Mouse (Mus musculus): ENCODE data around the gene Zdhhc22. TPM values are rescaled to one million over a fixed set of nuclear protein-coding genes. Genes with fewer than 3 reads are reported as not detected.
A peak's percentile ranks its signal among the peaks of the same experiment; 100 is the strongest.

The Zdhhc22 gene
- polyA plus RNA-seq, 1 experiment from 2014 or later: not detected

- Histone ChIP-seq H3K9me3 (replicated peaks; ENCODE audit: control insufficient read depth, low read length) (no peaks in the 10 kb centered on the region), H3K36me3 (ENCODE audit: control insufficient read depth, insufficient read depth, low read length) (peaks cover 6% of the 10 kb centered on the region), H3K27me3 (ENCODE audit: control insufficient read depth, insufficient read depth, low read length) (no peaks in the 10 kb centered on the region), H3K9ac (ENCODE audit: low read depth, low read length) (no peak overlapping the region), H3K27ac (ENCODE audit: low read depth, low read length) (no peak overlapping the region), H3K4me3 (ENCODE audit: low read depth, low read length) (no peak overlapping the region), H3K4me2 (no peak overlapping the region), H3K4me1 (ENCODE audit: control insufficient read depth, insufficient read depth, low read length) (peaks cover 28% of the 10 kb centered on the region)
- 83% methylated on average over 3 of the region's 3 CpGs for WGBS (ENCODE audit: insufficient replicate concordance)
- ATAC-seq (replicated peaks; ENCODE audit: insufficient number of reproducible peaks, low FRiP score, low TSS enrichment): no peak
These were observed 39.3 kb downstream of the Zdhhc22 start for GRCm38 (mm10) chr12:86950961-86951360.

GRCm38 (mm10) chr12:86950161-86950960 lies 39.9 kb downstream of the Zdhhc22 start:
- peak overlapping the region; percentile 11; the same call in 1 of the 2 replicates for H3K4me2 ChIP-seq
- H3K27me3 ChIP-seq (ENCODE audit: control insufficient read depth, insufficient read depth, low read length): no peaks in the 10 kb centered on the region
- H3K27ac ChIP-seq (ENCODE audit: low read depth, low read length): no peak overlapping the region
- ATAC-seq (replicated peaks; ENCODE audit: insufficient number of reproducible peaks, low FRiP score, low TSS enrichment): no peak
- no peaks in the 10 kb centered on the region for H3K9me3 ChIP-seq (replicated peaks; ENCODE audit: control insufficient read depth, low read length)
- H3K4me3 ChIP-seq (ENCODE audit: low read depth, low read length): no peak overlapping the region
- no peak overlapping the region for H3K9ac ChIP-seq (ENCODE audit: low read depth, low read length)
- peaks cover 22% of the 10 kb centered on the region for H3K4me1 ChIP-seq (ENCODE audit: control insufficient read depth, insufficient read depth, low read length)
- H3K36me3 ChIP-seq (ENCODE audit: control insufficient read depth, insufficient read depth, low read length): peaks cover 6% of the 10 kb centered on the region; the same call in 1 of the 2 replicates
- WGBS (ENCODE audit: insufficient replicate concordance): 81% methylated on average over 16 of the region's 16 CpGs

- Histone ChIP-seq H3K27me3 (ENCODE audit: control insufficient read depth, insufficient read depth, low read length) (no peaks in the 10 kb centered on the region), H3K4me1 (ENCODE audit: control insufficient read depth, insufficient read depth, low read length) (peaks cover 22% of the 10 kb centered on the region), H3K27ac (ENCODE audit: low read depth, low read length) (peak overlapping the region; percentile 55; the same call in 1 of the 2 replicates), H3K9ac (ENCODE audit: low read depth, low read length) (0 out of 2 replicates have a peak overlapping the region, but pooled peaks have one; percentile 10), H3K9me3 (replicated peaks; ENCODE audit: control insufficient read depth, low read length) (no peaks in the 10 kb centered on the region), H3K4me3 (ENCODE audit: low read depth, low read length) (no peak overlapping the region), H3K4me2 (no peak overlapping the region), H3K36me3 (ENCODE audit: control insufficient read depth, insufficient read depth, low read length) (peaks cover 6% of the 10 kb centered on the region; the same call in 1 of the 2 replicates)
- ATAC-seq (replicated peaks; ENCODE audit: insufficient number of reproducible peaks, low FRiP score, low TSS enrichment): no peak
- 82% methylated on average over 9 of the region's 9 CpGs for WGBS (ENCODE audit: insufficient replicate concordance)
These were observed 40.7 kb downstream of the Zdhhc22 start for GRCm38 (mm10) chr12:86949501-86949900.

- Histone ChIP-seq H3K4me3 (ENCODE audit: low read depth, low read length) (peak overlapping the region; percentile 60; the same call in 1 of the 2 replicates), H3K27ac (ENCODE audit: low read depth, low read length) (peak overlapping the region; percentile 99; the same call in 1 of the 2 replicates), H3K36me3 (ENCODE audit: control insufficient read depth, insufficient read depth, low read length) (peaks cover 3% of the 10 kb centered on the region; the same call in 1 of the 2 replicates), H3K9me3 (replicated peaks; ENCODE audit: control insufficient read depth, low read length) (no peaks in the 10 kb centered on the region), H3K4me1 (ENCODE audit: control insufficient read depth, insufficient read depth, low read length) (peaks cover 22% of the 10 kb centered on the region), H3K9ac (ENCODE audit: low read depth, low read length) (no peak overlapping the region), H3K4me2 (peak overlapping the region; percentile 93), H3K27me3 (ENCODE audit: control insufficient read depth, insufficient read depth, low read length) (no peaks in the 10 kb centered on the region)
- ATAC-seq (replicated peaks; ENCODE audit: insufficient number of reproducible peaks, low FRiP score, low TSS enrichment): no peak
- 41% methylated on average over 6 of the region's 6 CpGs for WGBS (ENCODE audit: insufficient replicate concordance)
These were observed 41.6 kb downstream of the Zdhhc22 start for GRCm38 (mm10) chr12:86948627-86949026.

GRCm38 (mm10) chr12:86947681-86948401 lies 42.4 kb downstream of the Zdhhc22 start:
- Histone ChIP-seq H3K27me3 (ENCODE audit: control insufficient read depth, insufficient read depth, low read length) (no peaks in the 10 kb centered on the region), H3K27ac (ENCODE audit: low read depth, low read length) (peak overlapping the region; percentile 99), H3K4me3 (ENCODE audit: low read depth, low read length) (peak overlapping the region; percentile 60), H3K4me2 (peak overlapping the region; percentile 93), H3K36me3 (ENCODE audit: control insufficient read depth, insufficient read depth, low read length) (peaks cover 1% of the 10 kb centered on the region; the same call in 1 of the 2 replicates), H3K9ac (ENCODE audit: low read depth, low read length) (peak overlapping the region; percentile 88), H3K4me1 (ENCODE audit: control insufficient read depth, insufficient read depth, low read length) (peaks cover 22% of the 10 kb centered on the region), H3K9me3 (replicated peaks; ENCODE audit: control insufficient read depth, low read length) (no peaks in the 10 kb centered on the region)
- WGBS (ENCODE audit: insufficient replicate concordance): 22% methylated on average over 26 of the region's 26 CpGs
- peak; percentile 29; the same call in 1 of the 2 replicates for ATAC-seq (replicated peaks; ENCODE audit: insufficient number of reproducible peaks, low FRiP score, low TSS enrichment)

GRCm38 (mm10) chr12:86946862-86947574 lies 43.2 kb downstream of the Zdhhc22 start, which contains the start of gene Cipc:
TSS of gene Cipc (plus strand) at chr12:86947043.
- WGBS (ENCODE audit: insufficient replicate concordance): under 1% methylated on average over 63 of the region's 64 CpGs
- ATAC-seq (replicated peaks; ENCODE audit: insufficient number of reproducible peaks, low FRiP score, low TSS enrichment): peak; percentile 98
- H3K9me3 ChIP-seq (replicated peaks; ENCODE audit: control insufficient read depth, low read length): no peaks in the 10 kb centered on the region
- peak within 1 kb of the TSS; percentile 99 for H3K27ac ChIP-seq (ENCODE audit: low read depth, low read length)
- H3K4me3 ChIP-seq (ENCODE audit: low read depth, low read length): peak within 1 kb of the TSS; percentile 60
- H3K9ac ChIP-seq (ENCODE audit: low read depth, low read length): peak within 1 kb of the TSS; percentile 95
- no peaks in the 10 kb centered on the region for H3K27me3 ChIP-seq (ENCODE audit: control insufficient read depth, insufficient read depth, low read length)
- H3K36me3 ChIP-seq (ENCODE audit: control insufficient read depth, insufficient read depth, low read length): no peaks in the 10 kb centered on the region
- H3K4me2 ChIP-seq: peak within 1 kb of the TSS; percentile 93
- peaks cover 26% of the 10 kb centered on the region for H3K4me1 ChIP-seq (ENCODE audit: control insufficient read depth, insufficient read depth, low read length)

- peak overlapping the region; percentile 60 for H3K4me3 ChIP-seq (ENCODE audit: low read depth, low read length)
- H3K27ac ChIP-seq (ENCODE audit: low read depth, low read length): peak overlapping the region; percentile 99
- H3K36me3 ChIP-seq (ENCODE audit: control insufficient read depth, insufficient read depth, low read length): no peaks in the 10 kb centered on the region
- H3K4me2 ChIP-seq: peak overlapping the region; percentile 93
- H3K4me1 ChIP-seq (ENCODE audit: control insufficient read depth, insufficient read depth, low read length): peaks cover 26% of the 10 kb centered on the region
- no peaks in the 10 kb centered on the region for H3K9me3 ChIP-seq (replicated peaks; ENCODE audit: control insufficient read depth, low read length)
- no peak for ATAC-seq (replicated peaks; ENCODE audit: insufficient number of reproducible peaks, low FRiP score, low TSS enrichment)
- H3K9ac ChIP-seq (ENCODE audit: low read depth, low read length): peak overlapping the region; percentile 95
- no peaks in the 10 kb centered on the region for H3K27me3 ChIP-seq (ENCODE audit: control insufficient read depth, insufficient read depth, low read length)
- 1% methylated on average over 17 of the region's 17 CpGs for WGBS (ENCODE audit: insufficient replicate concordance)
These were observed 43.9 kb downstream of the Zdhhc22 start for GRCm38 (mm10) chr12:86946301-86946781.

GRCm38 (mm10) chr12:86945126-86945525 lies 45.1 kb downstream of the Zdhhc22 start:
- no peak overlapping the region for H3K27ac ChIP-seq (ENCODE audit: low read depth, low read length)
- H3K9me3 ChIP-seq (replicated peaks; ENCODE audit: control insufficient read depth, low read length): no peaks in the 10 kb centered on the region
- WGBS (ENCODE audit: insufficient replicate concordance): 15% methylated on average over 4 of the region's 4 CpGs
- H3K4me1 ChIP-seq (ENCODE audit: control insufficient read depth, insufficient read depth, low read length): peaks cover 21% of the 10 kb centered on the region
- no peak for ATAC-seq (replicated peaks; ENCODE audit: insufficient number of reproducible peaks, low FRiP score, low TSS enrichment)
- no peak overlapping the region for H3K4me3 ChIP-seq (ENCODE audit: low read depth, low read length)
- no peak overlapping the region for H3K4me2 ChIP-seq
- H3K9ac ChIP-seq (ENCODE audit: low read depth, low read length): no peak overlapping the region
- H3K27me3 ChIP-seq (ENCODE audit: control insufficient read depth, insufficient read depth, low read length): no peaks in the 10 kb centered on the region
- H3K36me3 ChIP-seq (ENCODE audit: control insufficient read depth, insufficient read depth, low read length): no peaks in the 10 kb centered on the region

Data from heart, embryonic 11.5 days (tissue).